Mouse (Mus musculus): ENCODE measurements around the gene Bach2.
A peak's percentile ranks its signal among the peaks of the same experiment; 100 is the strongest.

Bach2 gene

GRCm38 (mm10) chr4:32506306-32506808, 267.8 kb downstream of the Bach2 start:
- no peak for DNase-seq

- peak; percentile 36 to 57 for DNase-seq
These were observed 268.4 kb downstream of the Bach2 start for GRCm38 (mm10) chr4:32507041-32507440.

- DNase-seq = no peak
These were observed 270.0 kb downstream of the Bach2 start for GRCm38 (mm10) chr4:32508572-32508971.

- DNase-seq = no peak
These were observed 270.4 kb downstream of the Bach2 start for GRCm38 (mm10) chr4:32508996-32509395.

- no peak for DNase-seq
These were observed 271.4 kb downstream of the Bach2 start for GRCm38 (mm10) chr4:32509832-32510612.

- DNase-seq = no peak
These were observed 272.3 kb downstream of the Bach2 start for GRCm38 (mm10) chr4:32510940-32511339.

GRCm38 (mm10) chr4:32516126-32516525, 277.5 kb downstream of the Bach2 start:
- DNase-seq = peak in 1 of 2 experiments; percentile 18

- DNase-seq = no peak
These were observed 280.4 kb downstream of the Bach2 start for GRCm38 (mm10) chr4:32518842-32519578.

- peak; percentile 63 to 66 for DNase-seq
These were observed 282.2 kb downstream of the Bach2 start for GRCm38 (mm10) chr4:32520628-32521360.

GRCm38 (mm10) chr4:32521361-32521740, 282.7 kb downstream of the Bach2 start:
- no peak for DNase-seq

GRCm38 (mm10) chr4:32522013-32522412, 283.4 kb downstream of the Bach2 start:
- DNase-seq = no peak

GRCm38 (mm10) chr4:32524282-32524681, 285.7 kb downstream of the Bach2 start:
- no peak for DNase-seq

- DNase-seq = no peak
These were observed 286.4 kb downstream of the Bach2 start for GRCm38 (mm10) chr4:32525000-32525399.

- DNase-seq = no peak
These were observed 287.7 kb downstream of the Bach2 start for GRCm38 (mm10) chr4:32526228-32526836.

- no peak for DNase-seq
These were observed 290.9 kb downstream of the Bach2 start for GRCm38 (mm10) chr4:32529443-32529995.

GRCm38 (mm10) chr4:32530421-32530920, 291.9 kb downstream of the Bach2 start:
- no peak for DNase-seq

- peak; percentile 62 to 66 for DNase-seq
These were observed 292.6 kb downstream of the Bach2 start for GRCm38 (mm10) chr4:32530921-32531846.

GRCm38 (mm10) chr4:32532079-32532478, 293.5 kb downstream of the Bach2 start:
- no peak for DNase-seq

- DNase-seq = no peak
These were observed 295.1 kb downstream of the Bach2 start for GRCm38 (mm10) chr4:32533735-32534134.

GRCm38 (mm10) chr4:32535626-32536025, 297.0 kb downstream of the Bach2 start:
- no peak for DNase-seq
